Mouse (Mus musculus) olfactory bulb, adult 2 months (tissue): ENCODE results near the gene Wdr4.

Experiments used
- CTCF ChIP-seq: fragments of 200-500 bp; IDR thresholded peaks from 2 replicates; pipeline ENCODE4 v1.5.1; 2012; ENCODE audit warnings: low read depth, mild to moderate bottlenecking, low read length, moderate library complexity; ENCODE audit not compliant: insufficient read depth
- POLR2A ChIP-seq: fragments of 200-500 bp; IDR thresholded peaks from 2 replicates; pipeline ENCODE4 v1.6.1; 2012; ENCODE audit warnings: mild to moderate bottlenecking, low read depth, low read length, moderate library complexity; ENCODE audit not compliant: insufficient read depth

- TF ChIP-seq CTCF (no peak), POLR2A (no peak)
Observed at GRCm38 (mm10) chr17:31535358-31535757, 15.6 kb upstream of the Wdr4 start.
